Mouse (Mus musculus) embryonic facial prominence, embryonic 13.5 days (tissue): Measurements from ENCODE around the gene Wnt5a. TPM values are rescaled to one million over a fixed set of nuclear protein-coding genes. Genes with fewer than 3 reads are reported as not detected.
A peak's percentile ranks its signal among the peaks of the same experiment; 100 is the strongest.

Experiments used
- ATAC-seq: fragments of 200-750 bp; cut with Nextera tagmentation; 2 replicates; pipeline ENCODE4 v1.8.0; 2017; ENCODE audit warnings: low read depth; ENCODE audit not compliant: insufficient number of reproducible peaks, insufficient read depth, low FRiP score, low TSS enrichment
- H3K27ac ChIP-seq: fragments of 300-500 bp; sonication (generic); 2 replicates; pipeline ENCODE4 v1.5.1; 2015; ENCODE audit warnings: moderate library complexity, mild to moderate bottlenecking, inconsistent platforms
- H3K27me3 ChIP-seq: fragments of 300-500 bp; sonication (generic); 2 replicates; pipeline ENCODE4 v1.6.1; 2015; ENCODE audit warnings: mild to moderate bottlenecking, inconsistent platforms
- H3K36me3 ChIP-seq: fragments of 300-500 bp; sonication (generic); 2 replicates; pipeline ENCODE4 v1.6.1; 2015; ENCODE audit warnings: mild to moderate bottlenecking, inconsistent platforms
- H3K4me1 ChIP-seq: fragments of 300-500 bp; sonication (generic); 2 replicates; pipeline ENCODE4 v1.6.1; 2015; ENCODE audit warnings: inconsistent platforms
- H3K4me2 ChIP-seq: fragments of 300-500 bp; sonication (generic); 2 replicates; pipeline ENCODE4 v1.6.1; 2015; ENCODE audit warnings: moderate library complexity, mild to moderate bottlenecking, inconsistent platforms
- H3K4me3 ChIP-seq: fragments of 300-500 bp; sonication (generic); 2 replicates; pipeline ENCODE4 v1.5.1; 2015; ENCODE audit warnings: mild to moderate bottlenecking, inconsistent platforms
- H3K9ac ChIP-seq: fragments of 300-500 bp; sonication (generic); 2 replicates; pipeline ENCODE4 v1.6.1; 2015; ENCODE audit warnings: mild to moderate bottlenecking, inconsistent platforms
- H3K9me3 ChIP-seq: fragments of 300-500 bp; sonication (generic); 2 replicates; pipeline ENCODE4 v1.6.1; 2016; ENCODE audit warnings: inconsistent platforms
- WGBS: fragments of 180-500 bp; shearing (Covaris S2); methylation state at CpG from one replicate; pipeline ENCODE4 v1.1.7; 2015; ENCODE audit warnings: mixed read lengths; 5-methylcytosine and 5-hydroxymethylcytosine counted together
- polyA plus RNA-seq: library from polyadenylated mRNA; unstranded; fragments of >200 nt; fragmentation: Nextera tagmentation; extraction: Ambion mirVana; gene quantifications from 2 replicates; pipeline ENCODE4 v1.2.1, GENCODE M21; 2015

Wnt5a gene
- polyA plus RNA-seq, 1 experiment from 2014 or later: 280 TPM

DNA sequence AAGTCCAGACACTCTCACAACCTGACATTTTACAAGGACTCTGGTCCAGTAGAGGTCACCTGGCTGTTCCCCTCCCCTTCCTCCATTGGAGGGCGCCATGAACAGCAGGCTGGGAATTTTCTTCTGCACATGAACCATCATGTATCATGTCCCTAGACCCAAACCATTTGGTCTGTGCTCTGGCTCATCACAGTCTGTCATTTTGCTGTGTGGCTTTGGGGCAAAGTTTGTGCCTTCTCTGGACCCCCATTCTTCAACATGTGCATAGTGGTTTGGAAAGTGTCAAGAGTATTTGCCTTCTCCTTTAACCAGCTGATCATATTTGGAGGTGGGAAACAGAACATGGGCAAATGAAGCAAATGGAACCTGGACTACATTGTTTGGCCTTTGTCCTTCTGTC, 27.0 kb downstream of the Wnt5a start:
- 52% methylated on average over 1 of the region's 1 CpGs for WGBS
- H3K27ac ChIP-seq: 0 out of 2 replicates have a peak overlapping the region, but pooled peaks have one; percentile 35
- peaks cover 20% of the 10 kb centered on the region for H3K36me3 ChIP-seq
- H3K4me1 ChIP-seq: peaks cover 31% of the 10 kb centered on the region
- H3K9ac ChIP-seq: no peak overlapping the region
- no peak overlapping the region for H3K4me2 ChIP-seq
- no peaks in the 10 kb centered on the region for H3K9me3 ChIP-seq
- no peaks in the 10 kb centered on the region for H3K27me3 ChIP-seq
- H3K4me3 ChIP-seq: no peak overlapping the region
- ATAC-seq: no peak

- H3K9ac ChIP-seq: no peak overlapping the region
These were observed 28.4 kb downstream of the Wnt5a start for GRCm38 (mm10) chr14:28532943-28533342.

GRCm38 (mm10) chr14:28533876-28534275, 29.3 kb downstream of the Wnt5a start:
- peaks cover 17% of the 10 kb centered on the region for H3K36me3 ChIP-seq
- H3K9me3 ChIP-seq: no peaks in the 10 kb centered on the region
- H3K4me2 ChIP-seq: no peak overlapping the region
- H3K9ac ChIP-seq: no peak overlapping the region
- no peak overlapping the region for H3K4me3 ChIP-seq
- peaks cover 22% of the 10 kb centered on the region for H3K4me1 ChIP-seq
- 71% methylated on average over 2 of the region's 2 CpGs for WGBS
- no peak overlapping the region for H3K27ac ChIP-seq
- ATAC-seq: no peak
- no peaks in the 10 kb centered on the region for H3K27me3 ChIP-seq

More at GRCm38 (mm10) chr14:28532943-28533342, 28.4 kb downstream of the Wnt5a start:
- Histone ChIP-seq H3K36me3 (peaks cover 17% of the 10 kb centered on the region), H3K4me1 (peaks cover 25% of the 10 kb centered on the region), H3K27ac (peak overlapping the region; percentile 16; the same call in 1 of the 2 replicates), H3K27me3 (no peaks in the 10 kb centered on the region), H3K4me2 (no peak overlapping the region), H3K4me3 (no peak overlapping the region), H3K9me3 (no peaks in the 10 kb centered on the region)
- ATAC-seq: no peak
- 80% methylated on average over 11 of the region's 11 CpGs for WGBS

DNA sequence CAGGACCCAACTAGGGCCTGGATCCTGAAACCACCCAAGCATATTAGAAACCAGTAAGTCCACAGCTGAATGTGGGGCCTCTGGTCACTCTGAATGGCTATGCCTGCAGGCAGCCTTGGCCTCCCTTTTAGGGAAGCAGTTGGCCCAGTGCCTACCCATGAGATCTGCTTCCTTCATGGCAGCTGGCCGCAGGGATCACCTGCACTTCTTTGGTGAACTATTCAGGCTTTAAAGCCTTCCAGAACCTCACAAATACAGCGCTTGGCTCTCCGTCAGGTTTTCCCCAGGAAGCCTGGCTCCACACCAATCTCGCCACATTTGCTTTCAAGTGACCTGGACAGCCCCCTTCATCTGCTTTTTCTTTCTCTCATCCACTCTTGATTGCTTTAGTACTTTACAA, 31.3 kb downstream of the Wnt5a start:
- Histone ChIP-seq H3K27me3 (no peaks in the 10 kb centered on the region), H3K9me3 (no peaks in the 10 kb centered on the region), H3K4me1 (peaks cover 22% of the 10 kb centered on the region), H3K9ac (no peak overlapping the region), H3K36me3 (peaks cover 6% of the 10 kb centered on the region), H3K4me3 (no peak overlapping the region), H3K4me2 (no peak overlapping the region), H3K27ac (no peak overlapping the region; the same call in 1 of the 2 replicates)
- ATAC-seq: no peak
- 88% methylated on average over 4 of the region's 4 CpGs for WGBS

- WGBS: 87% methylated on average over 6 of the region's 6 CpGs
- no peaks in the 10 kb centered on the region for H3K36me3 ChIP-seq
- no peak overlapping the region for H3K27ac ChIP-seq
- no peaks in the 10 kb centered on the region for H3K9me3 ChIP-seq
- no peak for ATAC-seq
- no peak overlapping the region for H3K4me3 ChIP-seq
- H3K27me3 ChIP-seq: no peaks in the 10 kb centered on the region
- H3K4me1 ChIP-seq: peaks cover 16% of the 10 kb centered on the region
- H3K9ac ChIP-seq: no peak overlapping the region
- H3K4me2 ChIP-seq: no peak overlapping the region
These were observed 35.0 kb downstream of the Wnt5a start for GRCm38 (mm10) chr14:28539577-28539976.

- Histone ChIP-seq H3K9me3 (no peaks in the 10 kb centered on the region), H3K36me3 (no peaks in the 10 kb centered on the region), H3K4me2 (no peak overlapping the region), H3K27ac (peak overlapping the region; percentile 23; the same call in 1 of the 2 replicates), H3K4me1 (peaks cover 13% of the 10 kb centered on the region), H3K27me3 (no peaks in the 10 kb centered on the region), H3K9ac (no peak overlapping the region), H3K4me3 (no peak overlapping the region)
- WGBS: 29% methylated on average over 4 of the region's 4 CpGs
- no peak for ATAC-seq
These were observed 37.7 kb downstream of the Wnt5a start for GRCm38 (mm10) chr14:28542117-28542741.

DNA sequence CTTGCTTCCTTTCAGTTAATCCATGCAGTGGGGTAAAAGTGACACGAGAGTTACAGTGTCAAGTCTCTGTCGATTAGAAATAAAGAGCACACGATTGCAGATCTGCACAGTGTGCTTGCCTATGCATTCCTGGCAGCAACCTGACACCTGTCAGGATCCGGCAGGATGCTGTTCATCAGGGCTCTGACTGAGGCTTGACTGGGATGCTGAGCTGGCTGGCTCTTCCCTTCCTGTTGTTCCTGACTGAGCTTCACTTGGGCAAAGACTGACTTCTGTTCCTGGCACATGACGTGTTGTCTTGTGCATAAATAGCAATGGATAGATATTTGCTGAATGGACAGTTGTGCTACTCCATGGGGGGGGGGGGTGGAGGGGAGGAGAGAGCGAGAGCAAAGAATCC, 57.3 kb downstream of the Wnt5a start:
- ATAC-seq: no peak
- peaks cover 4% of the 10 kb centered on the region; the same call in 1 of the 2 replicates for H3K4me1 ChIP-seq
- no peak overlapping the region for H3K9ac ChIP-seq
- H3K36me3 ChIP-seq: no peaks in the 10 kb centered on the region
- no peak overlapping the region for H3K4me3 ChIP-seq
- 40% methylated on average over 6 of the region's 6 CpGs for WGBS
- no peak overlapping the region for H3K27ac ChIP-seq
- H3K9me3 ChIP-seq: no peaks in the 10 kb centered on the region
- H3K4me2 ChIP-seq: no peak overlapping the region
- H3K27me3 ChIP-seq: no peaks in the 10 kb centered on the region
